ENCODE assay signal across 24 mouse cellular contexts in genomic region chr15:8783036-8783435, GRCm38 (mm10).
A peak's percentile ranks its signal among the peaks of the same experiment; 100 is the strongest.
DNase-seq lines count a peak whose midpoint lies in the region; ATAC-seq and TF ChIP-seq lines count a peak whose summit lies in the region.
"Had no signal": no experiment of that assay in that cellular context is flagged by ENCODE, and none has a peak within 500 bp of the region (broad histone marks: within the 10 kb centered on the region; RNA-seq: fewer than 3 reads in every experiment).

No protein-coding gene starts in this region.

- H3K27ac ChIP-seq in forebrain, embryonic 12.5 days, result 0 out of 2 replicates have a peak overlapping the region, but pooled peaks have one; percentile 31
- no peak overlapping the region for H3K27ac ChIP-seq in forebrain, embryonic 16.5 days (ENCODE audit: low read length)
- no peak overlapping the region for H3K27ac ChIP-seq in forebrain, embryonic 14.5 days (ENCODE audit: low read depth, low read length)
- no peak overlapping the region for H3K27ac ChIP-seq in intestine, postnatal 0 days (ENCODE audit: low read depth, low read length)
- H3K27ac ChIP-seq: heart, adult 2 months; heart, embryonic 10.5 days; heart, embryonic 13.5 days; intestine, embryonic 15.5 days had no signal

- TF ChIP-seq CTCF in intestine, postnatal 0 days (IDR thresholded peaks at IDR 0.05; ENCODE audit: low read depth), result no peak

- no peak overlapping the region for H3K9ac ChIP-seq in forebrain, embryonic 12.5 days
- H3K9ac ChIP-seq in forebrain, embryonic 16.5 days (replicated peaks; ENCODE audit: low read depth, low read length), result no peak overlapping the region
- H3K9ac ChIP-seq in forebrain, embryonic 14.5 days (ENCODE audit: low read length), result no peak overlapping the region
- no peak overlapping the region for H3K9ac ChIP-seq in intestine, postnatal 0 days (ENCODE audit: low read depth, low read length)
- H3K9ac ChIP-seq: heart, embryonic 13.5 days; hindbrain, embryonic 12.5 days; hindbrain, embryonic 15.5 days; intestine, embryonic 15.5 days had no signal

- no peaks in the 10 kb centered on the region for H3K36me3 ChIP-seq in forebrain, embryonic 12.5 days (replicated peaks)
- H3K36me3 ChIP-seq in forebrain, embryonic 16.5 days (ENCODE audit: control insufficient read depth, insufficient read depth), result no peaks in the 10 kb centered on the region
- H3K36me3 ChIP-seq in forebrain, embryonic 14.5 days (ENCODE audit: control insufficient read depth, insufficient read depth, low read length), result no peaks in the 10 kb centered on the region
- H3K36me3 ChIP-seq in intestine, postnatal 0 days (ENCODE audit: control insufficient read depth, insufficient read depth), result no peaks in the 10 kb centered on the region
- H3K36me3 ChIP-seq: heart, embryonic 10.5 days; heart, embryonic 13.5 days; hindbrain, embryonic 12.5 days; hindbrain, embryonic 15.5 days; intestine, embryonic 15.5 days had no signal

- H3K9me3 ChIP-seq in forebrain, embryonic 12.5 days, result no peaks in the 10 kb centered on the region
- no peaks in the 10 kb centered on the region for H3K9me3 ChIP-seq in forebrain, embryonic 16.5 days (ENCODE audit: control insufficient read depth, low read length)
- no peaks in the 10 kb centered on the region for H3K9me3 ChIP-seq in forebrain, embryonic 14.5 days (replicated peaks; ENCODE audit: control insufficient read depth, low read length)
- H3K9me3 ChIP-seq in intestine, postnatal 0 days (ENCODE audit: control insufficient read depth), result no peaks in the 10 kb centered on the region
- H3K9me3 ChIP-seq: heart, embryonic 10.5 days; heart, embryonic 13.5 days; hindbrain, embryonic 12.5 days; hindbrain, embryonic 15.5 days; intestine, embryonic 15.5 days had no signal

- H3K4me1 ChIP-seq in forebrain, embryonic 12.5 days, result peaks cover 18% of the 10 kb centered on the region
- H3K4me1 ChIP-seq in forebrain, embryonic 16.5 days (replicated peaks; ENCODE audit: control insufficient read depth, insufficient read depth, low read length), result peaks cover 14% of the 10 kb centered on the region
- peaks cover 20% of the 10 kb centered on the region; the same call in 1 of the 2 replicates for H3K4me1 ChIP-seq in forebrain, embryonic 14.5 days (ENCODE audit: control insufficient read depth, insufficient read depth, low read length)
- H3K4me1 ChIP-seq in intestine, postnatal 0 days (replicated peaks; ENCODE audit: control insufficient read depth, insufficient read depth, low read length), result no peaks in the 10 kb centered on the region
- H3K4me1 ChIP-seq: heart, embryonic 10.5 days; heart, embryonic 13.5 days; intestine, embryonic 15.5 days had no signal

- no peak overlapping the region for H3K4me2 ChIP-seq in forebrain, embryonic 12.5 days
- no peak overlapping the region for H3K4me2 ChIP-seq in forebrain, embryonic 16.5 days (ENCODE audit: low read length)
- no peak overlapping the region for H3K4me2 ChIP-seq in forebrain, embryonic 14.5 days (ENCODE audit: low read length)
- H3K4me2 ChIP-seq in intestine, postnatal 0 days (replicated peaks; ENCODE audit: low read depth), result no peak overlapping the region
- H3K4me2 ChIP-seq: heart, embryonic 13.5 days; hindbrain, embryonic 12.5 days; hindbrain, embryonic 15.5 days; intestine, embryonic 15.5 days had no signal

- no peak overlapping the region for H3K4me3 ChIP-seq in forebrain, embryonic 12.5 days (replicated peaks)
- no peak overlapping the region for H3K4me3 ChIP-seq in forebrain, embryonic 16.5 days (replicated peaks; ENCODE audit: low read length)
- no peak overlapping the region for H3K4me3 ChIP-seq in forebrain, embryonic 14.5 days (ENCODE audit: low read depth, low read length)
- H3K4me3 ChIP-seq in intestine, postnatal 0 days (ENCODE audit: low read depth, low read length), result no peak overlapping the region
- H3K4me3 ChIP-seq: heart, adult 2 months; heart, embryonic 10.5 days; heart, embryonic 13.5 days; hindbrain, embryonic 12.5 days; hindbrain, embryonic 15.5 days; intestine, embryonic 15.5 days had no signal

- DNase-seq in retina, postnatal 1 day, result peak; percentile 20
- DNase-seq in retina, embryonic 14.5 days (ENCODE audit: low spot score), result no peak
- peak; percentile 42 for DNase-seq in forebrain, embryonic 14.5 days (ENCODE audit: low spot score)
- no peak for DNase-seq in layer of hippocampus, adult 8-10 months (ENCODE audit: low spot score in 2 of 2)
- DNase-seq: adrenal gland, adult 8-10 months; adrenal gland, postnatal 25 days; cerebellum, adult 9-10 months; cerebellum, postnatal 14 days; gastrocnemius, postnatal 10 days; gastrocnemius, postnatal 36 days; heart, adult 2 months; heart, postnatal 14 days; heart, postnatal 4 days; kidney, adult 18-20 months had no signal

- no peaks in the 10 kb centered on the region for H3K27me3 ChIP-seq in forebrain, embryonic 12.5 days
- H3K27me3 ChIP-seq in forebrain, embryonic 16.5 days (replicated peaks; ENCODE audit: control insufficient read depth, insufficient read depth, low read length), result no peaks in the 10 kb centered on the region
- H3K27me3 ChIP-seq in forebrain, embryonic 14.5 days (replicated peaks; ENCODE audit: control insufficient read depth, insufficient read depth, low read length), result no peaks in the 10 kb centered on the region
- H3K27me3 ChIP-seq in intestine, postnatal 0 days (replicated peaks; ENCODE audit: control insufficient read depth, insufficient read depth, low read length), result no peaks in the 10 kb centered on the region
- H3K27me3 ChIP-seq: heart, embryonic 13.5 days; hindbrain, embryonic 12.5 days; hindbrain, embryonic 15.5 days; intestine, embryonic 15.5 days had no signal

- ATAC-seq in forebrain, embryonic 12.5 days (ENCODE audit: low FRiP score), result no peak
- no peak for ATAC-seq in forebrain, embryonic 16.5 days
- ATAC-seq in forebrain, embryonic 14.5 days, result no peak
- ATAC-seq in intestine, postnatal 0 days, result no peak
- ATAC-seq: activated CD4-positive, CD25-positive, alpha-beta regulatory T cell, adult 4 months; CD4-positive, CD25-positive, alpha-beta regulatory T cell, adult 4 months; intestine, embryonic 15.5 days had no signal

- WGBS in forebrain, embryonic 12.5 days, result 56% methylated on average over 1 of the region's 1 CpGs
- 24% methylated on average over 1 of the region's 1 CpGs for WGBS in forebrain, embryonic 16.5 days
- 24% methylated on average over 1 of the region's 1 CpGs for WGBS in forebrain, embryonic 14.5 days
- WGBS in intestine, postnatal 0 days, result 67% methylated on average over 1 of the region's 1 CpGs

Comparison
In these comparisons a context has a peak if more than half of its experiments do, and no peak if none do; other contexts are left out.
1. DNase-seq: peak in retina, postnatal 1 day (single experiment) and forebrain, embryonic 14.5 days (single experiment); none in retina, embryonic 14.5 days (single experiment) and layer of hippocampus, adult 8-10 months (0 of 2).